Mouse (Mus musculus) frontal cortex, postnatal 25 days (tissue): Measurements from ENCODE around the gene 1700029J07Rik.

Experiments used
- DNase-seq, 2 experiments: peaks; one replicate each; pipeline ENCODE4 v3.0.0; 2022; ENCODE audit warnings: low spot score in 2 of 2

1700029J07Rik gene

DNA sequence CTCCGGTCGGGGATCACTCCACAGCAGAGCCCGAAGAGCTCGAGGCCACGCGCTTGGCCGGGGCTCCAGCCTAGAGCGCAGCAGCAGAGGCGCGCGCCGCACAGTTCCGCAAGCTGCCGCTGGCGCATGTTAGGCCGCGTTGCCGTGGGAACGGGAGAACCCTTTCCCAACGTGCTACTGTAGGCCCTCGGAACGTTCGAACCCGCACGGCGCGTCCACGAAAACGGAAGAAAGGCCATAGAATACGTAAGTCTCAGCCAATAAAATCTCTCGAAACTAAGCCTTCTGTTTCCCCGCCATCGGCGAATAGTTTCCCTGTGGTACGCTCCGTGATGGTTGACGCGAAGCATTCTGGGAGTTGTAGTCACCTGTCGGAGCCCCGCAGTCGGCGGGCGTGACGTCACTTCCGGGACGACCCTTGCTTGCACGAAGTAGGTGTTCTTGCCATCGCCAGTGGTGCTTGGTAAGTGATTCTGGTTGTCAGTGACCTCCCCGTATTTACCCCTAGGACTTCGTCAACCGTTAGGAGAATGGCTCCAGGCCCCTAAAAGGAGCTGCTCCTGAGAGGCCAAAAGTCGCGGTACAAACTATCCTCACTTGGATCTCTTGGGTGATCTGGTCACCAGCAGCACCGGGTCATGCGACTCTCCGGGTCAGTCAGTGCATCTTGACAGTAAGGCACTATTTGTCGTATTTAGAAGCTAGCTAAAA, at the start of gene 1700029J07Rik, which contains the start of gene Ufsp2:
1700029J07Rik (minus strand) TSS at position 127 of the 711 bp plus-strand sequence.
Ufsp2 (plus strand) TSS at position 403 of the 711 bp plus-strand sequence.
- DNase-seq, result peak; percentile 97 to 99

DNA sequence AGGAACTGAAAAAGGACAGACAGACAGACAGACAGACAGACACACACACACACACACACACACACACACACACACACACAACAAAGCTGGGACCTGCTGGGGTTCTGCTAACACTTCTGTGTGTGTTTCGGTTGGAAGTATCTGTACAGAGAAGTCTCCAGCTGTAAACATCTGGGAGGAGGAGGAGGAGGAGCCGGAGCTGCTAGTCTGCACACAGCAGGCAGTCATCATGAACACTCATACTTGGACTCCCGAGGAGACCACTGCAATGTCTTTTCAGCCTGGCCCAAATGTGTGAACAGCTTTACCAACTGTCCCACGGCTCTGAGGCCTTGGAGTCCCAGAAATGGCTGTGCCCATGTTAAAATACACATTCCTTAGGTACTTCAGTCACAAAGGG, 49.3 kb upstream of the 1700029J07Rik start:
- DNase-seq, result no peak

DNA sequence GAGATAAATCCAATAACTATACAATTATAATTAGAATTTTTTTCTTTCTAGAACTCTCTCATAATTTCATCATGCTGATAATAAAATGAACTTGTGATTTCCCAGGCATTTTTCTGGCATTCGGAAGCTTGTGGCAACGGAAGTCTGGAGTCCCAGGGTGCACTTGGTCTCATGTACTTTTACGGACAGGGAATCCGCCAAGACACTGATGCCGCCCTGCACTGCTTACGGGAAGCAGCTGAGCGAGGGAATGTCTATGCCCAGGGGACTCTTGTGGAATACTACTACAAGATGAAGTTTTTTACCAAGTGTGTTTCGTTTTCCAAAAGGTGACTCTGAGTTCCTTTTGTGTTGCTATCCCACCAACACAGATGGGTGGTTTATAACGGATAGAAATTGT, 47.7 kb upstream of the 1700029J07Rik start:
- no peak for DNase-seq

DNA sequence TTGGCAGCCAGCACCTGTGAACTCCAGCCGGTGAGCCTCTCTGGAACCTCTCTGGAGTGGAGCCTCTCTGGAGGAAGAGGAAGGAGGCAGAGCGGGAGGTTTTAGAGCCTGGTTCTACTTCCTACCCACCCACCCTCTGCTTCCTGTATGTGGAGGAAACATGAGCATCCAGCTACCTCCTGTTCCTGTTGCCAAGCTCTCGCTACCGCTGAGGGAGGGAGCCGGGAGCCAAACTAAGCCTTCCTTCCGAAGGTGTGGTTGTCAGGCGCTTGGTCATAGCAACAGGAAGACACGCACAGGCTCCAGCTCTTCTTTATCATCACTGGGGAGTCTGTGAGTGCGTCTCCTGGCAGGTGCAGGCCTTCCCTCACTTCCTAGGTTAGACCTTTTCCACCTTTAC, 47.2 kb upstream of the 1700029J07Rik start:
- DNase-seq, result no peak

DNA sequence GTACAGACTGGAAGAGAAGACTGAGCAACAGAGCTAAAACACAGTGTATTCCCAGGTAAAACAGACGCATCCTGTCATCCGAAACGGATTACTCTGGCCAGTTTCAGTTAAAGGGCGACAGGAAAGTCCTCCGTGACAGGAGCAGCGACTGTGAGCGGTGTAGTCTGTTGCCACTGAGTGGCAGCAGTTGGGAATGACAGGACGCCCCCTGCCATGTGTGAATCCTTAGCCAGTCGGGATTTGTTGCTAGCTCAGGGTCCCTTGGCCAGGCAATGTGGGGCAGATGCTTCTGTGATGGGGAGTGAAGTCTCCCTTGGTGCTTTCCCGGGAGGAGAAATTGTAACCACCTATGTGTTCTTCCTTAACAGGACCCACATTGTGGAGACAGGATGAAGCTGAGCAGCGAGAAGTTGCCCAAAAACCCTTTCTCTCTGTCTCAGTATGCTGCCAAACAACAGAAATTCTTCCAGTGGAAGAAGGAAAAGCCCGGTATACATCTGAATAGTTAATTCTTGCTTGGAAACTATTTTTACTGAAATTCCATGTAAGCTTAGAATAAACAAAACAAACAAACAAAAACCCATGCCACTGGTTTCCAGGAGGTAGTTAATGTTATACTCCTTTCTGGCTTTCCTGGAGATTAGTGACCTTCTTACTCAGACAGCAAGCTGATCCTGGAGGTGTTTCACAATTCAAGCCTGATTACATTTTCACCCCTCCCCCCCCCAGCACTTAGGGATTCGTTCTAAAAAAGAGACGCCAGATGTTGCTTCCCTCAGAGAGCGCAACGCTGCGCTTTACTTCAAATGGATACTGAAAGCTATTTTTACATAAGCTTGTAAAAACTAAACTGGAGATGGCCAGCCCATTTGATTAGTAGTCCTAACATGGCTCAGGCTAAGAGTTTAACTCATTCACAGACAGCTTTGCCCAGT, 36.0 kb upstream of the 1700029J07Rik start:
- DNase-seq, result no peak

DNA sequence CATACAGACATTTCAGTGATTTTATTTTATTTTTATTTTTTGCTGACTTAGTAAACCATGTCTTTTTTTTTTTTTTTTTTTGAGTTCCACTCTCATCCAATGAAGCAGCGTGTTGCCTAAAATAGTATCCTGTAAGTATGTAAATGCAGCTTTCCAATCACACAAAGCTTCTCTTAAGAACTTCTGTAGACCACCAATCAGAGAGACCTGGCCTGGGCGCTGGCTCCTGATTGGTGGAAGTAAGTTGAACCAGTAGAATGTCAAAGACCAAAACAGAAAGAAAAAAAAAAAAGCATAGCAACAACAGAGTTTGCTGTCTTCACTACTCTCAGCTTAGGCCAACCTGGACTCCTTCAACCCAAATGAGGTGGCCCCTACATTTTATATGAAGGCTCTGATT, 35.3 kb upstream of the 1700029J07Rik start:
- DNase-seq, result no peak

DNA sequence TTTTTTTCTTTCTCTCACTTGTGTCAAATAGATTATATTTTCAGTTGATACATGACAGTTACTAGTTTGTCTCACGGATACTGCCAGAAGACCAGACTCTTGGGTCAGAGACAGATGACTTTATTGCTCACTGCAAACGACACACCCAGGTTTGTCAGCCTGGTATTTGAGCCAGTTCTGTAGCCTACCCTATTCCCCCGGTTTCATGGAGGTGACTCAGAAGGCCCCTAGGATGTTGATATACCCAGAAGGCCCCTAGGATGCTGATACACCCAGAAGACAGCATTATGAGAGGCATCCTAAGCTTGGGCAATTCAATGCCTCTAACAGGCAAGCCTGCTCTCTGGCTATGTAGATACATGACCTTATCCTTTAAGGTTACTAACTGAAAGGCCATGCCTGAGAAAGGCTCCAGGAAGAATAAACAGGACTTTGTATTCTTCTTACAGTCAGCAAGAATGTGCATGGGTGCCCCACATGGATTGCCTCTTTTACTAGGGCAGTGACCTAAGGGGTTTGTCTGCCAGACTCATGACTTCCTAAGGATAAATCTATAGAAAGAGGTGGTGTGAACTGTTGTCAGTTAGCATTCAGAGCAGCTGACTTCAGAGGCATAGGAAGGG, 32.1 kb upstream of the 1700029J07Rik start:
- no peak for DNase-seq

DNA sequence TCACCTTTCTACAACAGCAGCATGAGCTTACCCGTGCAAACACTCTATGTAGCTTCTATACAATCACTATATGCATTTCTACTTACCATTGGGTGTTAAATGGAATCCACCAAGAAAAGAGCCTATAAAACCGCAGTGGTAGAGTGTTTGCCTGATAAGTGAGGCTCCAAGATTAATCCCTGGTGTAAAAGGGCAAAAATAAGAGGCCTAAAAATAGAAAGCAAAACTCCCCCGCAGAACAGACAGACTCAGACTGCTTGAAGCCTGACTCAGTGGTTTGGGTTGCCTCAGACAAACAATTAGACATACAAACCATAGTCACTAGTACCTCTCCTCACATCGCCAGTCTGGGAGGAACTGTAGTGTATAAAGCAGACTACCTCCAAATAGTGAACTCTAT, 30.5 kb upstream of the 1700029J07Rik start, which contains the start of gene Ankrd37:
Ankrd37 (minus strand) TSS at position 112 of the 400 bp plus-strand sequence.
- no peak for DNase-seq

DNA sequence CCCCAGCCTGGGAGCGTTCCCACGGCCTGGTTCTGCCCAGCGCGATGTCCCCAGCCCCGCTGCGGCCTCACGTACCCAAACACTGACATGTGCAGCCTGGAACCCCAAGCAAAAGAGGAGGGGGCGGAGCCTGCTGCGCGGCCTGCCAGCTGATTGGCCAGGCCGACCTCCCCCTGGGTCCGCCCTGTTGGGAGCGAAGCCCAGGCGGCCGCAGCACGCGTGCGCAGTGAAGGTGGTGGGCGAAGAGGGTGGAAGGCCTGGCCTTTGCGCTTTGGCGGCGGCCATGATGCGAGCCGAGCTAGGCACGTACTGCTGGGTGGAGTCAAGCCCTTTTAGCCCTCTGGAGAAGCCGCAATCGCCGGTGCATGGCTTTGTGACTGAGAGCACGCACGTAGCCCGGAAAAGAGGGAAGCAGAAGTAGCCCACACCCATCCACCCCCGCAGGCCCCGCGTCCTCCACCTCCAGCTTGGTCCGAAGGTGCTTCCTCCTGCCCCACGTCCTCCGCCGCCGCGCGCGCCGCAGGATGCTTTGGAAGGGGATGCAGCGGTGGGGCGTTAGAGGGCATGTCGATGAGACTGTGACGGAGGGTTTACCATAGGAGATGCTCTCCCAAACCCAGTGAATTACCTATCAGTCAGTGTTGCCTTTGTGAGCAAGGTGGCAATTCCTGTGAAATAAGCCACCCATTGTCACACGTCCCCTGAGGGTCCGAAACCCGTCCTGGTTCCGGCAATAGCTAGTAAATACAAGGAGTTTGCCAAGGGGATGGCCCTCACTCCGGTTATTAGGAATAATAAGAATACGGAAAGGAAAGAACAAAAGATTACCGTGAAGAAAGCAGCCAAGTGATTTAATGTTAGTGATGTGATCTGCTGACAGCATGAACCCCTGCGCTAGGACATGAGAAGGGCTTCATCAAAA, 25.0 kb upstream of the 1700029J07Rik start:
- peak; percentile 95 to 98 for DNase-seq

DNA sequence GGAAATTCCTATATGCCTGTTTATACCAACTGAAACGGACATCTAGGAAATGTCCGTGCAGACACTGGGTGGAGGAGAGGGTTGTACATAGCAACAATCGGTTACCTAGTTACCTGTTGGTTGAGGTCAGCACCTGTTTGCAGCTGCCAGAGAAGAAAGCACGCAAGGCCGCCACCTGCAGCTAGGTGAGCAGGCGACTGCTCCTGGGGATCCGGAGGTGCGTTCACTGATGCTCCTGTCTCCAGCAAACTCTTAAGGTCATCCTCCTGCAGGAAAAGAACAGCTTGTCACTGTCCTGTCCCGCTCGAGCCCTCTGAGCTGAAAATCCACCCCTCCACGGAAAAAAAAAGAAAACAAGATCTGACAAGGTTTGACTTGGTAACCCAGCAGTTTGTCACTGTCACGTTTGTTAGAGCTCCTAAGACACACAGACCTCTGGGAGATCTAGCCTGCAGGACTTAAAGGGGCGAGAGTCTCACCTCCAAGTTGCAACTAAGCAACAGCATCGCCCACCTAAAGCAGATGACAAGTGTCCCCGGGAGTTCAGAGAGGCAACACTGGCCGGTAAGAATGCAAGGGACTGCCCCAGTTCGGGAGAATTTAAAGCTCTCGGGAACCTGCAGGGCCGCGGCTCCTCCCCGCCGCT, 24.2 kb upstream of the 1700029J07Rik start, which contains the start of gene Lrp2bp:
Lrp2bp (plus strand) TSS at position 166 of the 646 bp plus-strand sequence.
- no peak for DNase-seq

DNA sequence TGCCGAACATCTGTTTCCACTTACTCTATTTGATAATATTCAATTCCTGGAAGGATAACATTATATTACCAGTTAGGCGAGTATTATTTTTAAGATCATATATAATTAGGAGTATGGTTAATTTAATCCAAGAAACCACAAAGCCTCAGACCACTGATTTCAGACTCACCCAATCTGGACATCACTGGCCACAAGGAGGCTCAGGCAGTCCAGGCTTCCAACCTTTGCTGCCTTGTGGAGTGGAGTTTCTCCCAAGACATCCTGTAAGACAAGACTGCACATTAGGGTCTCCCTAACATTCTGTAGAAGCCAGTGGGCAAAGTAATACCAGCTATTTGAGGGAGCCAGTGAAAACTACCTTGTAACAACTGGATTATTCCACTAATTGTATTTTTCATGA, 23.2 kb upstream of the 1700029J07Rik start:
- no peak for DNase-seq

DNA sequence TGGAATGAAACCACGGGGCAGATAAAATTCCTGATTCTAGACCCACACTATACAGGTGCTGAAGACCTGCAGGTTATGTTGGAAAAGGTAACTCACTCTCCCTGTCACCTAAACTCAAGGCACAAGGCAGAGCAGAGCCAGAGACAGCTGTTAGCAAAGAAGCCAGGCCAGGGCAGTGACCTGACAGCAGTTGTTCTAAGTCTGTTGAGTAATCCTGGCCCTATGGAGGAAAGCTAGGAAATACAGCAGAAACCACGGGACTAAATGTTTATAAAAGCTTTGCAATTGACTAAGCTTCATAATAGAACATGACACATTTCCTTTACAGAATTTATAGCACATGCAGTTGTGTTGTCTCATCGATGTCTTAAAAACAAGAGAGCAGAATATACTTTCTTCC, 20.5 kb upstream of the 1700029J07Rik start:
- DNase-seq, result no peak

DNA sequence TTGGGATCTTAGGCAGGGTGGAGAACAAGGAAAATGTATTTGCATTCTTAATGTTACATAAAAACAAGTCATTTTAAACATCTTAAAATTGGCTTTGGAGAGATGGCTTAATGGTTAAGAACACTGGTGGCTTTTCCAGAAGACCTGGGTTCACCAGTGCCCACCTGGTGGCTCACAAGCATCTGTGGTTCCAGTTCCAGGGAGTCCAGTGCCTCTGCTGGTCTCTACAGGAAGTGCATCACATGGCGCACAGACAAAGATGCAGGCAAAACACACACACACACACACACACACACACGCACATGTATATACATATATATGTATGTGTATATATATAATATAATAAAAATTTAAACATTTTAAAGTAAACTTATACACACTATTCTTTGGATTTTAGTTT, 19.1 kb upstream of the 1700029J07Rik start:
- DNase-seq, result no peak

DNA sequence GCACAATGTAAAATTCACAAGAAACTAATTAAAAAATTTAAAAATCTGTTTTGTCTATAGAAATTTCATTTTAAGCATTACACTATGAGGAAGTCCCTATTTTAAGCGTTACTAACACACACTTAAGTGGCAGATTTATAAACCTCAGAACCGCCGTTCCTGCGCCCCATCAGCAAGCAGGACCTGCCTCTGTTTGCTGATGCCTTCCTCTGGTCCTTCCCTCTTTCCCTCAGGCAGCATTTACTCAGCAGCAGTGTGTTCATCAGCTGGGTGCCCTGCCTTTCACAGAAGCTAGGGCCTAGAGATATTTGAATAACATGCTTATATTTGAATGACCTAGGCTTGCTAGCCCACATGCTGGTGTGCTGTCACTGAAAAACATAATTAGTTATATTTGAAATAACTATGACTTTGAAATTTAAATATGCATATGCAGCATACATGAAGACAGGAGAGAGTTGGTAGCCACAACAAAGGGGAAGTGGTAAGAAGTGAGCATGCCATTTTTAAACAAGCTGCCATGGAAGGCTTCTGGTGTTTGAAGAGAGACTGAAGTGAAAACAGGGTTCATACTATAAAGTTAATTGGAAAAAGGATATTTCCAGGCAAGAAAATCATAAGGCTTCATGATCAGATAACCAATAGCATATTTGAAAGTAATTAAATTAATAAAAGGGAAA, 15.7 kb upstream of the 1700029J07Rik start:
- DNase-seq, result no peak

DNA sequence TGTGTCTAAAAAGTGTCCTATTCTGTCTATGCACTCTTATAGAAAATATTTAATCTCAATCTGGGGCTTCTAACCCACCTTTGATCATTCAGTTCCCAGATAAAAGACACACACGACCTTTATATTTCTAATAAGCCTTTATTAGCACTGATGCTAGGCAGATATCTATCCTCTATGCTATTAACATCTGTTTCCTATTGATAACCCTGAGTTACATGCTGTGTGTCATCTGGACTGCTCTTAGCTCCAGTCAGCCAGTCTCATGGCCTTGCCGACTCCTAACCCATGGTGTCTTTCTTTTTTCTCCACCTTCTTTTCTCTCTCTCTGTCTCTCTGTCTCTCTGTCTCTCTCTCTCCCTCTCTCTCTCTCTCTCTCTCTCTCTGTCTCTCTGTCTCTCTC, 13.1 kb upstream of the 1700029J07Rik start:
- no peak for DNase-seq

DNA sequence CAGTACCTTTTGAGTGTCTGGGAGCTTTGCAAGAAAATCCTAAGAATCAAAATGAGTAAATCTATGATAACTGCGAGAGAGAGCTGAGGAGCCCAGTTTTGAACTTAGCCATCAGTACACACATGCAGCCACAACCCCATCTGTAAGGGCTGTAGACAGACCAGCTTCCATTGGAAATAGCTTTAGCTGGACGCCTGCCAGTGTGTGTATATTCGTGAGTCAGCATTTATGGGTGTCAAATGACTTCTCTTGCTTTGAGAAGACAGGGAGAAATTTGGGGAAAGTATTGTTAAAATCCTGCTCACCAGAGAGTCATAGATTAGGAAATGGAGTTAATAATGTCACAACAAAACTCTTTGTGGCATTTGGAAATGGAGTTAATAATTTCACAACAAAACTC, 11.6 kb upstream of the 1700029J07Rik start:
- DNase-seq, result no peak

DNA sequence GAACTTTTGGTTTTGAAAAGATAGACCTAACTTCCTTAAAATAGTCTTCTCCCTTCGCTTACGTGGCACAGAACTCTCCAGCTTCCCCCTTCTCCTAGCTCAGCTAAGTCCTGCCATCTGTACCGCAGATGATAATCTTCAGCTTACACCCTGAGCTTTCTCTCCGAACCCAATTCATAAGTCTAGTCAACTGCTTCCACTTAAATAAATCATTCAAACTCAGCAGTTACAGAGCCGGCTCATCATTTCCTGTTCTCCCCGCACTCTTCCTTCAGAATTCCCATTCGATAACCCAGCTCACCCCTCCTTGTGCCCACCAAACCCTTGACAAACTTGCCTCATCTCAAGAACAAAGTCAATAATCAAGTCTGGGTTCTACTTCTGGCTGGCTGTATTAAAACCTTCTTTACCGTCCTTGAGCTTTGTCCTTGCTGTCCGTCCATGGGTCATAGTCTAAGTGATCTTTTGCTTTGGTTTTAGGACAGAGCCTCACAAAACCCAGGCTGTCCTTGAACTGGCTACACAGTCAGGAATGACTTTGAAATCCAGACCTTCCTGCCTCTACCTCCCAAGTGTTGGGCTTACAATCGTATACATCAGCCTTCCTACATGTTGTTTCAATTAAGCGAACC, 901 bp upstream of the 1700029J07Rik start:
- no peak for DNase-seq

DNA sequence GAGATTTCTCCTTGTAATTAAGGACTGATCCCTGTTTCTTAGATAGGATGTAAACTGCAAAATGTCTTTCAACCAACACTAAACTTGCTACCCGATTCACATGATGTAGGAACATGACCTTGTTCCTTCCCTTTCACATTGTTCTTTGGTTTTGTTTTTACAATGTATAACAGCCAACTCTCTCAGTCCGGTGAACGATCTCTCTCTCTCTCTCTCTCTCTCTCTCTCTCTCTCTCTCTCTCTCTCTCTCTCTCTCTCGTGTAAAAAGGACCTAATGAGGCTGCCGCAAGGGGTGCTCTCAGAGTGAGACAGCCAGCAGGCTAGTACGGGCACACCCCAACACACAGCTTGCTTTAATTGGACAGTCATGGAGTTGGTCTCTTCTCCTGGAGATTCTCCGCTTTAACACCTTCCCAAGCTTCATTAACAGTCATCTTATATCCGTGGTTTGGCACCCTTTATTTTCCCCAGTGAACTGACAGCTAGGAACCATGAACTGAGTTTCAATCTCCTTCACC, 1.0 kb downstream of the 1700029J07Rik start:
- DNase-seq, result no peak

DNA sequence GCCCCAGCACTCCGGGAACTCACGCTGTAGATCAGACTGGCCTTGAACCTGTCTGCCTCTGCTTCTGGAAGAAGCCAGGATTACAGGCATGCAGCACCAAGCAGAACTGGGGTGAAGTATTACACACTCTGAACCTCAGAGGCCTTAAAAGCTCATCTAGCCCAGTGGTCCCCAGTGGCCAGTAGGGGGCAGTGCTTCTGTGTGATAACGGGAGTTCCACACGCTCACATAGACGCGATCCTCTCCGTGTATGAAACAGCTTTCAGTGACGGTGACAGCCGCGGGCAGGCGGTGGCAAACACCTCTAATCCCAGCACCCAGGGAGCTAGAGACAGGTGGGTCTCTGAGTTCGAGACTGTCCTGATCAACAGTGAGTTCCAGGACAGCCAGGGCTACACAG, 4.2 kb downstream of the 1700029J07Rik start:
- DNase-seq, result no peak
